Mouse (Mus musculus) monocyte, adult 5-6 weeks (primary cell): ENCODE data around the gene Nfya. TPM values are rescaled to one million over a fixed set of nuclear protein-coding genes. Genes with fewer than 3 reads are reported as not detected.

Experiments used
- ATAC-seq: fragments of 153-309, 156-312 bp; replicated peaks from 2 replicates; pipeline ENCODE4 v1.8.0; 2017; ENCODE audit warnings: mild to moderate bottlenecking; ENCODE audit not compliant: low TSS enrichment, insufficient number of reproducible peaks, severe bottlenecking, poor library complexity, low FRiP score
- total RNA-seq: library from RNA; stranded (forward); fragments of 200-1000, 200-491, 200-594 nt; gene quantifications from 3 replicates; pipeline ENCODE4 v1.2.3, GENCODE M21; 2017

Gene Nfya
- total RNA-seq, 1 experiment from 2014 or later = 25.3 TPM

- no peak for ATAC-seq
Measured at GRCm38 (mm10) chr17:48433006-48433655, 23.4 kb upstream of the Nfya start.

- no peak for ATAC-seq
Measured at GRCm38 (mm10) chr17:48432158-48432980, 22.7 kb upstream of the Nfya start, which contains the start of gene Apobec2. Gene Apobec2 (minus strand): TSS chr17:48432930.

- no peak for ATAC-seq
Measured at GRCm38 (mm10) chr17:48431054-48431453, 21.3 kb upstream of the Nfya start.

DNA sequence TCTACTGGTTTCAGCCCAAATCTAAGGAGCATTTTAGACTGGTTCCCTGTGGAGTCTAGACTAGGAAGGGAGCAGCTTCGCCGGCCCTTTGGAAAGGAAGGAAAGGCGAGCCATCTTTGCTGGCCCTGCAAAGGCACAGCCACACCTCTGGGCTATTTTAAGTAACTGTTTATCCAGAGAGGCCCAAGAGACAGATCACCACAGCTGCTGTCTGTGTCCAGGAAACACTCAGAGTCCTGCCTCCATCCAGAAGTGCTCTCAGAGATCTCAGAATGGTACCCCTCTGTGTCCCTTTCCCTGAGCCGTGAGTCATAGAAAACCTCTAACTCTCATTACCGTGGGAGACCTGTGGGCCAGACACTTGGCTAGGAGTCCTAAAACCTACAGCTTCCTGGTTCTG, 20.7 kb upstream of the Nfya start:
- ATAC-seq = no peak

GRCm38 (mm10) chr17:48427852-48428530, 18.3 kb upstream of the Nfya start:
- ATAC-seq = no peak

- ATAC-seq = peak; percentile 62
Measured at GRCm38 (mm10) chr17:48426991-48427750, 17.5 kb upstream of the Nfya start.

- ATAC-seq = 0 out of 2 replicates have a peak, but pooled peaks have one; percentile 12
Measured at GRCm38 (mm10) chr17:48425823-48426612, 16.3 kb upstream of the Nfya start.

DNA sequence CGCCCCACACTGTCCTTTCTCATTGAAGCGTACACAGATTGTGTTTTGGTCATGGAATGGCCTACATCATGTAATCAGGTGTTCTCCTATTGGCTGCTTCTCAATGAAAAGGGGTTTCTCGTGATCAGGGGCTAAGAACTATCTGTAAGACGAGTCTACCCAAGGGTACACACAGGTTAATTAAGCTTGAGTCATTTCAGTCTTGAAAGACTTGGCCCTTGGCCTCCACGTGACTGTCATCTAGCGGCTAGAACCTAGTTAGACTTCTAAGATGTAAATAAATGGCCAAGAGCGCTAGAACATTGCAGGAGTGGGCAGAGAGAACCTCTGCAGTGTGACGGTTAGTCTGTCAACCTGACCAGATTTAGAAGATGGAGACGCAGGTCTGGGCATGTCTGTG, 14.5 kb upstream of the Nfya start:
- no peak for ATAC-seq

DNA sequence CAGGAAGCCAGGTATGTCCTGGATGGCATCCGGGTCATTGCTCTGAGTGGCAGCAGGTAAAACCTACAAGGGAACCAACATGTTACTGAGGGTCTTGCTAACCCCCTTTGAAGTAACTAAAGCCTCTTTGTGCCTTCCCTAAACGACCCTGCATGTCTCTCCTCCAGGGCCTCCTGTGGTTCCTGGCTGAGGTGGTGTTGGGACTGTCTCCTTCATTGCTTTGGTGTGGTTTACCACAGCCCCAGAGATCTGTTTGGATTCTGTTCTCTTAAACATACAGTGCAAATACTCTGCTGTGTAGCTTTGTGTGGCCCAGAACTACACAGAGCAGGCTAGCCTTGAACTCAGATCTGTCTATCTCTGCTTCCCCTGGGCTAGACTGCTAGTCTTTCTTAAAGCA, 9.9 kb upstream of the Nfya start:
- ATAC-seq = no peak

DNA sequence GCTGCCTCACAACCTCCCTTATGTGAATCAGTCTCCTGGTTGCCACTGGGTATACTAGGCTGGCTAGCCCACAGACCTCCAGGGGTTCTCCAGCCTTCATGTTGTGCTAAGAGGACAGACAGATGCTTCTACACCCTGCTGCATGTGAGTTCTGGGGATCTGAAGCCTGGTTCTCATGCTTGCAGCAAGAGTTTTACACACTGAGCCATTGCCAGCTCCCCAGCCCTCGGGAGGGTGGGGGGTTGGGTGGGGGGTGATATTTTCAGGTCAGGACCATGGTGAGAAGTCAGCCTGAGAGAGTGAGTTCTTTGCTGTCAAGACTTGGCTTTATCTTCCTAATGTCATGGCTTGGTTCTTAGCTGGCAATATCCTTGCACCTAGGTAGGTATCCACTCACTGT, 9.1 kb upstream of the Nfya start:
- no peak for ATAC-seq

DNA sequence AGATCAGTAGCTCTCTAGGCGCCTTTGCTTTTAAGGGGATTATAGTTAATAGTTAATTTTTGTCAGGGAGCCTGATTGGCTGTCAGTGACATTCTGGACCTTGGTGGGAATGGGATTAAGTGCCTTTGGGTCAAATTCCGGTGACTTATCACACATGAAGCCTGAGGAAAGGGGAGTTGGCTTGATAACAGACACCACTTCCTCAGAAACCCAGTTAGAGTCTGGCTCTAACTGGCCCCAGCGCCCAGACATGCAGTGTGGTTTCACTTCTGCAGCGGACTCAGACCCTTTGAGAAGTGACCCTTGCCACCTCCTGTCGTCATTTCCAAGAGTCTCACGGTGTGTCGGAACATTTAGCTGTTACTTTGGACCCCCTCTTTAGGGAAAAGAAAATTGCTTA, 8.5 kb upstream of the Nfya start:
- ATAC-seq = peak; percentile 75

DNA sequence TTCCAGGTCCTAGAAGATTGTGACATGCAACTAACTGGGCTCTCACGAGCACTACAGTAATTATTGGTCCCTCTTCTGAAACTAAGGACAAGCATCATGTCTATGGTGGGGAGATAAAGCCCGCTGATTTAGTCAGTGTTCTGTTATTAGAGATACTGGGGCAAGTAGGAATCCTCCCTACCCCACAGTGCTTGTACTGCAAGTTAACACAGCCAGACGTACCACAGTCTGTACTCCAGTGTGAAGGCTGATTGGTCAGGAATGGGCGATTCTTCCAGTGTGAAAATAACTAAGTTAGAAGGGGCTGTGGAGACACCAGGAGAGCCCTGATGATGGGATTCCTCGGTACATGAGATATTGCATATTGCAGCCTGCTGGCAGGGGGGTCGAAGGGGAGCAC, 7.8 kb upstream of the Nfya start:
- no peak for ATAC-seq

GRCm38 (mm10) chr17:48416425-48417195, 6.9 kb upstream of the Nfya start:
- no peak for ATAC-seq

DNA sequence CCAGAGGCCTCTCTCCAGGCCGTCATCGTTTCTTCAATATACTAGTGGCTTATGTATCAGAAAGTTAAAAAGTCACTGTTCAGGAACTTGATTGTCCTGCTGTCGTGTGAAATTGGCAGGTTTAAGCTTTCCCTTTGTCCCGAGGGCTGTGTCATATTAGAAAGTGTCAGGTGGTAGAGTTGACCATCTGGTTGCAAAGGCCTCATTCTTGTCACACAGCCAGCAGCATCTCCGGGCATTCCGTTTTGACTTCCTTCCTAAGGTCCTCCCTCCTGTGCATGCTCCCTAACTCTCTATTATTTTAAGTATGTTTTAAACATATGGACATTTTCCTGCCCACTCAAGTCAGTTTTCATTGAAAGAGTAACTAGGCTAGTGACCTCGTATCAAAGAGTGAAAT, 6.3 kb upstream of the Nfya start:
- no peak for ATAC-seq

GRCm38 (mm10) chr17:48411241-48411640, 1.5 kb upstream of the Nfya start:
- no peak for ATAC-seq

- ATAC-seq = peak; percentile 11
Measured at GRCm38 (mm10) chr17:48410299-48410785, 636 bp upstream of the Nfya start.

- ATAC-seq = peak; percentile 51
Measured at GRCm38 (mm10) chr17:48408526-48409291, 997 bp downstream of the Nfya start.
